Mouse (Mus musculus) bone marrow, adult 2 months (tissue): Measurements from ENCODE around the gene Zfp663.

Source experiments
- CTCF ChIP-seq: fragments of 200-500 bp; IDR thresholded peaks from 2 replicates; pipeline ENCODE4 v1.5.1; 2011; ENCODE audit warnings: low read length, control low read depth; ENCODE audit not compliant: control insufficient read depth, insufficient read depth
- POLR2A ChIP-seq: fragments of 200-500 bp; IDR thresholded peaks from 2 replicates; pipeline ENCODE4 v1.6.1; 2011; ENCODE audit warnings: low read depth, mild to moderate bottlenecking, control low read depth, low read length, borderline replicate concordance; ENCODE audit not compliant: control insufficient read depth

DNA sequence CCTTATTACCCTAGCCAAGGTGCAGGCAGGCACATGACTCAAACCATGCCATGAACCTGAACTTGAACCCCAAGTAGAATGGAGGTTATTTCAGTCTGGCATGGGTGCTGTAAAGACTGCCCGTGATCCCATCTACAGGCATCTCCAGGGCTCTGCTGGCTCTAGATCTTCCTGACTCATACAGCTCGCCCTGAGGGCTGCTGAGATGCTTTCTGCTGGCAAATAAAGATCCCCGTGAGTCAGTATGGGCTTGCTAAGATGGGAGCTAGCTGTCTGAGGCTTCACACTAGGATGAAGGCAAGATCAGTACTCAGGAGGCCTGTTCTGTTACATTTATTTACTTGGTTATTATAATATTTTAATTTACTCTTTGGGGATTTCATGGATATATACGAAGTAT, 23.6 kb upstream of the Zfp663 start:
- no peak for TF ChIP-seq CTCF
- no peak for TF ChIP-seq POLR2A
